Mouse (Mus musculus) embryonic stem cell, embryonic (primary cell): ENCODE results near the gene Nvl.

Experiments
- CTCF ChIA-PET, 4 experiments: fragments of 300-600 bp in 2 of 4; fragments of 350-600 bp in 2 of 4; sonication (Branson Sonifier 250); formaldehyde crosslinking; loops; one replicate each; lab custom pipeline; 2022; ENCODE audit warnings: inconsistent platforms in 2 of 4; lab: Charles Lee
- POLR2A ChIA-PET, 4 experiments: fragments of 300-600 bp in 2 of 4; fragments of 350-600 bp in 2 of 4; sonication (Branson Sonifier 250); formaldehyde crosslinking; loops; one replicate each; lab custom pipeline; 2022; ENCODE audit warnings: antibody characterized with exemption in 4 of 4, inconsistent platforms in 1 of 4; lab: Charles Lee

Nvl gene

DNA sequence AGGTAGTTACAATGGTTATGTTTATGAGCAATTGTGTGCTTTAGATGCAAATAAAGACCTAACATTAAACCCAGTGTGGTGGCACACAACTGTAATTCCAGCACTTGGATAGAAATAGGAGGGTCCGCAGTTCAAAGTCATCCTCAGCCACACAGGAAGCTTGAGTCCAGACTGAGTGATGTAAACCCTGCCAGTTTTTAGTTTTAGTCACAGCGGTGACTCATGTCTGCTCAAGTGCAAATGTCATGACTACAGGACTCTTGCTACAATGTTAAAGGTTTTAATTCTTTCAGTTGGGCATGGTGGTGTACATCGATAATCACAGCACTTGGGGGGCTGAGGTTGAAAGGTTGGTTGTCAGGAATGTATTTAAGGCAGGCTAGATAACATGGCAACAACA is 18.1 kb downstream of the Nvl start:
- POLR2A ChIA-PET = interaction anchor here in 1 of 4 experiments (0.6 to 1.0 kb wide), 2 partner anchors 42 to 396 kb away, joined by 3 to 4 read pairs; no protein-coding TSS in a partner anchor
- CTCF ChIA-PET = interaction anchor here in 1 of 4 experiments (0.8 kb wide), 1 partner anchor 105 kb away, joined by 3 read pairs; no protein-coding TSS in a partner anchor

GRCm38 (mm10) chr1:181124145-181124544 is 19.9 kb downstream of the Nvl start:
- ChIA-PET POLR2A (no interaction called here), CTCF (no interaction called here)

DNA sequence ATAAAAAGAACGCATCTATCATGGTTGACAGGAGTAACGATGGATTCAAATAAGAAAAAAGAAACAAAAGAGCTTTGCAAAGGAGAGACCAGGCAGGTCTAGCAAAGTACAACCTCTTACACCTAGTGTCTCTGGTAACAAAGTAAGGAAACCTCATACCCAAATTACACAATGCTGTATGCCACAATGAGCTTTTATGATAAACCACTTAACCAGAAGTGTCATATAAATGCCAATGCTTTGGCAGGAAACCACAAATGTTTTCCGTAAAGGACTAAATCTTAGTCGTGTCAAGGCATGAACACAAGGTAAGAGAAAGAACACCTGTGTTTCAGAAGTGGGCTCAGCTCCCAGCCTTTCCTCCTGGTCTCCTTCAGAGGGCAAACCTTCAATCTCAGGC is 26.9 kb downstream of the Nvl start:
- ChIA-PET CTCF (interaction anchor here in 1 of 4 experiments (0.6 kb wide), 1 partner anchor 1033 kb away, joined by 3 read pairs; no protein-coding TSS in a partner anchor), POLR2A (interaction anchor here in 1 of 4 experiments (0.6 to 1.9 kb wide), 10 partner anchors 9 to 323 kb away, joined by 3 to 8 read pairs (median 3); no protein-coding TSS in a partner anchor)

DNA sequence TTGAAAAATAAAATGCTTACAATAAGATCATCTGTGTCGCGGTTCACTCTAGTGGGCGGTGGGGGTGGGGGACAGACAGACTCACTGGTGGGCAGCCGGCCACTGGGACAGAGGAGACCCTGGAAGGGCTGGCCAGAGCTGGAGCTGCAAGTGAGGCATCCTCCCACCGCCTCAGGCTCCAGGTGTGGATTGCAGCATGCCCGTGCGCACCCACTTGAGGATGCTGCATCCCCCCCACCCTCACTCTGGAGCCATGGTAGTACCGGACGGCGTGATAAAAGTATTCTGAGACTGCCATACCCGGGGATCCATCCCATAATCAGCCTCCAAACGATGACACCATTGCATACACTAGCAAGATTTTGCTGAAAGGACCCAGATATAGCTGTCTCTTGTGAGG is 54.0 kb downstream of the Nvl start:
- ChIA-PET POLR2A (interaction anchor here in 3 of 4 experiments (0.6 to 1.5 kb wide), 5 partner anchors 8 to 1252 kb away, joined by 3 to 4 read pairs (median 3); partner anchors contain the start of gene Fbxo28 (in 1 of the 3)), CTCF (interaction anchor here in 3 of 4 experiments (0.6 to 0.7 kb wide), 3 partner anchors 68 to 763 kb away, joined by 3 to 4 read pairs (median 3); no protein-coding TSS in a partner anchor)

GRCm38 (mm10) chr1:181084021-181084420 is 60.0 kb downstream of the Nvl start:
- POLR2A ChIA-PET = interaction anchor here in 3 of 4 experiments (0.6 to 2.2 kb wide), 9 partner anchors 10 to 266 kb away, joined by 3 to 7 read pairs (median 3); no protein-coding TSS in a partner anchor
- CTCF ChIA-PET = interaction anchor here in 2 of 4 experiments (0.6 to 1.8 kb wide), 14 partner anchors 10 to 353 kb away, joined by 3 to 6 read pairs (median 4); no protein-coding TSS in a partner anchor

GRCm38 (mm10) chr1:181073075-181073474 is 70.9 kb downstream of the Nvl start:
- POLR2A ChIA-PET = interaction anchor here in 2 of 4 experiments (0.8 to 2.0 kb wide), 4 partner anchors 11 to 96 kb away, joined by 3 to 7 read pairs (median 6); no protein-coding TSS in a partner anchor

DNA sequence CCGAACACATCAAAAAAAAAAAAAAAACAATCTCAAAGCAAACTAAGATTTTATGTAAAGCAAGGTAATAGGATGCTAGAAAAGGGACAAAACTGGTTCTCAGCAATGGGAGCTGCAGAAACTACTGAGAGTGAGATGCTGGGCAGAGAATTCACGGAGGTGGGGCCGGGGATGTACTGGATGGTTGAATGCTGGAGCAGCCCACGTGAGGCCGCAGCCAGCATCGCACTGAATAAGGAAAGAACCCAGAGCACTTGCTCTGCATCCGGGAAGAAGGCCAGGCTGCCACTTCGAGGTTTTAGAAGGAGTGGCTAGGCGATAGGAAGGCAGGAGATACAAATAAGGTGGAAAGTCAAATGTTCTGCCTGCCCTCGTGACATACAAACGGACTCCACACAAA is 74.3 kb downstream of the Nvl start:
- ChIA-PET POLR2A (interaction anchor here in 2 of 4 experiments (0.7 kb wide), 4 partner anchors 22 to 603 kb away, joined by 3 to 6 read pairs (median 4); partner anchors contain the start of gene H3f3a (in 1 of the 2)), CTCF (interaction anchor here in 2 of 4 experiments (0.7 kb wide), 2 partner anchors 164 to 271 kb away, joined by 3 to 6 read pairs; no protein-coding TSS in a partner anchor)

More at GRCm38 (mm10) chr1:181073075-181073474, 70.9 kb downstream of the Nvl start:
- CTCF ChIA-PET = interaction anchor here in 2 of 4 experiments (0.5 to 1.8 kb wide), 5 partner anchors 28 to 107 kb away, joined by 3 to 7 read pairs (median 4); no protein-coding TSS in a partner anchor

DNA sequence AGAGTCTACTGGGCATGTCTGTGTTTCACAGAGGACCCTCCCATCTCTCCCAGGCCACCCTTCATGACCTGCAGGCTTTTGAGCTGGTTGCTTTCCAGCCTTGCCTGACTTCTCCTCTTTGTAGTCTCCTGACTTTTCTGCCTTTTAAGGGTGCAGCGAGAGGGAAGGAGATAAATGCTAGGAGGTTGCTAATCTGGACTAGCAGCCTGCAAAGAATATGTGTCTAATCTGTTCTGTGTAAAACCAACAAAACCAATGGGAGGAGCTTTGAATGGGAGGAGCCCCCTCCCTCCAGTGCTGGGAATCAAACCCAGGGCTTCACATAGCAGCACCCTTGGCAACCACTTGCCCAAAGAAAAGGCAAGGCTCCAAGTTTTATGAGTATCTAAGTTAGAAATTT is 75.7 kb downstream of the Nvl start:
- ChIA-PET POLR2A (interaction anchor here in 1 of 4 experiments (0.7 to 1.4 kb wide), 5 partner anchors 15 to 205 kb away, joined by 3 to 4 read pairs (median 3); no protein-coding TSS in a partner anchor), CTCF (interaction anchor here in 3 of 4 experiments (0.5 to 1.3 kb wide), 5 partner anchors 8 to 165 kb away, joined by 3 to 5 read pairs (median 3); no protein-coding TSS in a partner anchor)

- POLR2A ChIA-PET = interaction anchor here in 3 of 4 experiments (0.6 to 1.1 kb wide), 5 partner anchors 27 to 281 kb away, joined by 3 to 8 read pairs (median 4); no protein-coding TSS in a partner anchor
- CTCF ChIA-PET = interaction anchor here in 2 of 4 experiments (0.7 to 1.3 kb wide), 2 partner anchors 42 to 85 kb away, joined by 3 read pairs; no protein-coding TSS in a partner anchor
Observed at GRCm38 (mm10) chr1:181064648-181065047, 79.4 kb downstream of the Nvl start.

DNA sequence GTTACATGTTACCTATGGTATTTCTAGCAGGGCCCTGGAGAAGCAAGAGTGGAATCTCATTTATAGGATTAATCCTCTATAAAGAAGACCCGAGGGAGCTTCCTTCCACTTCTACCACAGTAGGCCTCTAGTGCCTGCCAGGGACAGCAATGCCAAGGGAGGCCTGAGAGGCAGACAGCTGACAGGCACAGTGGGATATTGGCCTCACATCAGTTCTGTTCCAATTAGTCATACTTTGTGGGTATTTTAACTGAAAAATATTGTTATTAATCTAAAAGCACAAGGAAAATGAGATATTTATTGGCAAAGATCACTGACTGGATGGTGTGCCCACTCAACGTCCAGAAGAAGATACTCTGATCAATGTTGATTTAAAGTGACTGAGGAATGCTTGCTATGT is 80.0 kb downstream of the Nvl start:
- ChIA-PET POLR2A (interaction anchor here in 1 of 4 experiments (0.8 to 1.3 kb wide), 2 partner anchors 11 to 13 kb away, joined by 3 to 4 read pairs; partner anchors contain the start of gene 9130409I23Rik), CTCF (interaction anchor here in 1 of 4 experiments (1.3 kb wide), 1 partner anchor 84 kb away, joined by 3 read pairs; no protein-coding TSS in a partner anchor)

DNA sequence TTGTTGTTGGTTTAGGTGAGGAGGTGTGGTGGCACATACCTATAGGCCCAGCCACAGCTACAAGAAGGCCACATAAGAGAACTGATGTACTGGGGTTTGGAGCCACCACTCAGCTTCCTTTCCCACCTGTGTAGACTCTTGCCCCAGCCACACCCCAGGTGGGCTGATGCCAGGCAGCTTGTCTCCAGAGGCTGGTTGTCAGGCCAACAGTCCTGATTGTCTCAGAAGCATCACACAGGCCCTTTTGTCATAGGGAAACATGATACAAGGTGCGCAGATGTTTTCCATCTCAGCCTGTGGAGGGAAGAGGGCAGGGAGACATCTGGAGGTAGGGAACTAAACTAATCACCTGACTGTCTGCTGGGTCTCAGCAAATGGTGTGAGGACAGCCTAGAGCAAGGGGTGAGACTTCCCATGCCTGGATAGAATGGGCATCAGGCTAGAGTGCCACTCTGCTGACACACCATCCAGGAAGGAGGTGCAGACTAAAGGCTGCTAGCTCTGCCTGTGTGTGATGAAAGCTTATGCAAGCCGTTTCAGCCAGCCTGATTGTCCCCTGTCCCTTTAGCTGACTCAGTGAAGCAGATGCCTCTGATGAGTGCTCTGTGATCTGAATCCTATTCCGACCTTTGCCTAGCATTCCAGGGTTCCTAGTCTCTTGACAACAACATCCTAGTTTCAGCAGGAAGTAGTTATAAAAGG is 82.1 kb downstream of the Nvl start:
- CTCF ChIA-PET = no interaction called here
- POLR2A ChIA-PET = interaction anchor here in 1 of 4 experiments (0.9 to 1.0 kb wide), 2 partner anchors 16 to 173 kb away, joined by 3 read pairs; no protein-coding TSS in a partner anchor

- POLR2A ChIA-PET = interaction anchor here in 1 of 4 experiments (0.7 to 1.9 kb wide), 5 partner anchors 11 to 35 kb away, joined by 3 to 6 read pairs (median 4); no protein-coding TSS in a partner anchor
- CTCF ChIA-PET = interaction anchor here in 3 of 4 experiments (0.6 to 1.2 kb wide), 5 partner anchors 9 to 338 kb away, joined by 3 to 7 read pairs (median 3); no protein-coding TSS in a partner anchor
Observed at GRCm38 (mm10) chr1:181052898-181053297, 91.1 kb downstream of the Nvl start.

- ChIA-PET POLR2A (interaction anchor here in 2 of 4 experiments (1.0 to 1.1 kb wide), 2 partner anchors 11 to 13 kb away, joined by 3 read pairs; no protein-coding TSS in a partner anchor), CTCF (interaction anchor here in 2 of 4 experiments (0.6 to 2.5 kb wide), 3 partner anchors 11 to 150 kb away, joined by 3 to 18 read pairs (median 8); no protein-coding TSS in a partner anchor)
Observed at GRCm38 (mm10) chr1:181050937-181051336, 93.1 kb downstream of the Nvl start, which contains the start of gene 9130409I23Rik. 9130409I23Rik (plus strand) TSS chr1:181051237.

DNA sequence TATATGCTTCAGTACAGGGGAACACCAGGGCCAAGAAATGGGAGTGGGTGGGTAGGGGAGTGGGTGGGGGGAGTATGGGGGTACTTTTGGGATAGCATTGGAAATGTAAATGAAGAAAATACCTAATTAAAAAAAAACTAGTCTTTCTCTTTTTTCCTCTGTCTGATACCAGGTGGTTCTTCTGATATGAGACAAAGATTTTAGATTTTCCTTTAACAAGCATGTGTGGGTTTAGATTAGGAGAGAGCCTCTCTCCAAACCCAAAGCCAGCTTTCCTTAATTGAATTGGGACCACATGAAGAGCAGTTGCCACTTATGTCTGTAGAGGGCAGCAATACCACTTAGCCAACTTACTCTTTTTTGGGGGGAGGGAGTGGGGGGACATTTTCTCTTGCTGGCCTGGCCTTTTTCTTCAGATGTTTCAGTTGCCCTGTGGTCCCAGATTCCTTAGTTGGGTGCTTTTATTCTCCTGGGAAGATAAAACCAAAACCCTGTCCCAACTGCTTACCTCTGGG is 94.6 kb downstream of the Nvl start:
- ChIA-PET POLR2A (interaction anchor here in 3 of 4 experiments (0.6 to 1.4 kb wide), 8 partner anchors 9 to 1990 kb away, joined by 3 to 7 read pairs (median 3); no protein-coding TSS in a partner anchor), CTCF (interaction anchor here (0.5 to 2.5 kb wide), 37 partner anchors 8 to 627 kb away, joined by 3 to 18 read pairs (median 4); no protein-coding TSS in a partner anchor)

DNA sequence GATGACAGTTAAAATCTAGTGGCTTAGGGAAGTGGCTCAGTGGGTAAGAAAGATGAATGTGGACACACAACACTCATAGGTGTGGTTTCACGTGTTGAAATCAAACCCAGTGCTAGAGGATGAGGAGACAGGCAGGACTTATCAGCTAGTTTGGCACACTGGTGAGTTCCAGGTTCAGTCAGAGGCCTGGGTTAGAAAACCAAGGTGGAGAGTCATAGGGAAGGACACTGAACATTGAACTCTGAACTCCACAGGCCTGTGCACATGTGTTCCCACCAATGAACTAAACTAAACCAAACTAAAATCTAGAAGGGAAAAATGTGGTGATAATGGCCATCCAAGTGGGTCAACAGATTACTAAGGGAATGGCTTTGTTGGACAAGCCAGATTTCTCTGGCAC is 96.5 kb downstream of the Nvl start:
- ChIA-PET POLR2A (interaction anchor here in 1 of 4 experiments (0.8 to 1.6 kb wide), 2 partner anchors 25 to 143 kb away, joined by 3 read pairs; partner anchors contain the start of gene Pycr2), CTCF (no interaction called here)

DNA sequence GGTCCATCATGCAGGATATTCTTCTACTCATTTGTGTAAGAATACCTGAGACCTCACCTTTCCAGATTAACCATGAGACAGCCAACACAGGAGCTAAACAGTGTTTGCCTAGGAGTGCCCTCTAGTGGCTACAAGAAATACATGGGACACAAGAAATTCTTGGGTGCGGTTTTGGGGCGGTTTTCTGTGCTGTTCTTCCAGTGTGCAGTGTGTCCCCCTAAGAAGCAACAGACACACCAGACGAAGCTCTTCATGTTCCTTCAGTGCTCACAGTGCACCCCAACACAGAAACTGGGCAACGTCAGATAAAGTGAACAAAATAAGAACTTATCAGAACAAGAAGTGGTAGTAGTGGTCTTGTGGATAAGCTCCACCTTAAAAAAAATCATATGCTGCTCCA is 104.4 kb downstream of the Nvl start:
- ChIA-PET CTCF (interaction anchor here (0.5 to 3.4 kb wide), 62 partner anchors 9 to 245 kb away, joined by 3 to 44 read pairs (median 5); partner anchors contain the start of genes 9130409I23Rik (in 1 of the 4), Sde2 (in 1 of the 4) and Tmem63a (in 1 of the 4)), POLR2A (interaction anchor here in 3 of 4 experiments (0.5 to 2.5 kb wide), 20 partner anchors 10 to 542 kb away, joined by 3 to 10 read pairs (median 4); partner anchors contain the start of genes 9130409I23Rik (in 1 of the 3) and Tmem63a (in 1 of the 3))

DNA sequence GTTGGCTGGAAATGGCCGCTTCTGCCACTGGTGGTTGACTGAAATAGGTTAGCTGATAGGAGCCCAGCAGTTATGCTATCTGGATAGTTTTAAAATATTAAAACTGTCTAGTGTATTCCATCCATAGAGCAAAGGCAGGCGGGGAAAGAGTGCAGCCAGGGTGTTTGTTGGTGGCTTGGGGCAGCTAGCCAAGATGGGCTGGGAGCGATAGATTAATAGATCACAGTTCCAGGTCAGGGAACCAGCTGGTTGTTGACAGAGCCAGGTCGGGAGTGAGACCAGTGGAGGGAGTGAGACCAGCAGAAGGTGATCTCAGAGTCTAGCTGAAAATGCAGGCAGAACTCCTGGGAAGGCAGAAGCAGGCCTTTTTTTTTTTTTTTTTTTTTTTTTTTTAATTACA is 106.4 kb downstream of the Nvl start:
- CTCF ChIA-PET = interaction anchor here (0.6 to 3.2 kb wide), 10 partner anchors 11 to 174 kb away, joined by 3 to 44 read pairs (median 4); no protein-coding TSS in a partner anchor
- POLR2A ChIA-PET = interaction anchor here in 3 of 4 experiments (0.6 to 1.6 kb wide), 14 partner anchors 12 to 772 kb away, joined by 3 to 10 read pairs (median 3); no protein-coding TSS in a partner anchor
